Mouse (Mus musculus) brain, embryonic 14.5 days (tissue): ENCODE measurements around the gene Kif4. TPM values are rescaled to one million over a fixed set of nuclear protein-coding genes. Genes with fewer than 3 reads are reported as not detected.

Source experiments
- DNase-seq: peaks from one replicate; pipeline ENCODE4 v3.0.0-alpha.2; 2011; ENCODE audit warnings: low read depth
- CTCF ChIP-seq: fragments of 200-500 bp; IDR thresholded peaks from 2 replicates; pipeline ENCODE4 v1.5.1; 2012; ENCODE audit warnings: inconsistent platforms, mild to moderate bottlenecking, moderate library complexity, borderline replicate concordance; ENCODE audit not compliant: insufficient read depth, insufficient read length; ENCODE audit errors: extremely low read depth
- POLR2A ChIP-seq: fragments of 200-500 bp; IDR thresholded peaks from 2 replicates; pipeline ENCODE4 v1.6.1; 2012; ENCODE audit warnings: mild to moderate bottlenecking, inconsistent platforms, borderline replicate concordance; ENCODE audit not compliant: poor library complexity, insufficient read depth, insufficient read length, severe bottlenecking; ENCODE audit errors: extremely low read depth
- polyA plus RNA-seq: library from polyadenylated mRNA; depleted of rRNA; stranded (reverse); fragments of >200 nt; gene quantifications from 2 replicates; pipeline ENCODE4 v1.2.3, GENCODE M21; 2012; rRNA removed

The Kif4 gene
- polyA plus RNA-seq, result 7.9 and 11.2 TPM in 2 replicates

DNA sequence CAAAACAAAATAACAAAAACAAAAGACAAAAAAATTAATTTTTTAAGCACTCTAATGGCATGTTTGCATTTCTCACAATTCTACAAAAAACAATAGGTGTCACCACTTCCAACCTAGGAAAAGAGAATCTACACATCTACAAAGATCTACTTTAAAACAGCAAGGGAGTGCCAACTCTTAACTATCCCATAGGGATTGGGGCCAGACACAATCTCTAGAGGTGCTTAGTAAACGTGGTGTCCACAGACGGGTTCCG, at the start of gene Kif4:
Kif4 (plus strand) TSS at position 192 of the 256 bp plus-strand sequence.
- TF ChIP-seq CTCF, result no peak
- TF ChIP-seq POLR2A, result no peak

GRCm38 (mm10) chrX:100594791-100595190, 30.7 kb upstream of the Kif4 start, which contains the start of gene P2ry4:
Gene P2ry4, minus strand, starts transcription at chrX:100594869.
- no peak for DNase-seq

More for the DNA sequence above, at the start of gene Kif4:
- DNase-seq, result no peak

GRCm38 (mm10) chrX:100597439-100597838, 28.1 kb upstream of the Kif4 start:
- peak; percentile 51; the same call in 1 of the 2 replicates for TF ChIP-seq CTCF
- TF ChIP-seq POLR2A, result no peak
- DNase-seq, result peak; percentile 59

More at GRCm38 (mm10) chrX:100594791-100595190, 30.7 kb upstream of the Kif4 start, which contains the start of gene P2ry4:
- TF ChIP-seq CTCF, result no peak
- no peak for TF ChIP-seq POLR2A

DNA sequence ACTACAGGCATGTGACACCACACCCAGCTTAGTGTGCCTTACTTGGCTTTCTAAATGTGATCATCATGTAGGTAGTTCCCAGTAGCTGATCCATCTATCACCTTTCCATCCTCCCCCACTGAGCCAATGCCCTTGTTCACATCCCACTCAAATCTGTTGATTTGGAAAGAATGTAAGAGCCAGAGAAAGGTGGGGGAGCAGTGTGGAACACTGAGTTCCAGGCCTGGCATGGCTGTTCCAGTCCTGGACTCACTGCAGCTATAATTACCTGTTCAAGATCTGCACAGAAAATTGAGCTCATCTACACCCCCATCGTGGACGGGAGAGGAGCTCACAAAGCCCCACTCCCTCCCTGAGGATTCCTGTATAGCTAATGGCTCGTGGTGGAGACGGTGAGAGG, 25.8 kb upstream of the Kif4 start:
- no peak for DNase-seq
- no peak for TF ChIP-seq POLR2A
- no peak for TF ChIP-seq CTCF

DNA sequence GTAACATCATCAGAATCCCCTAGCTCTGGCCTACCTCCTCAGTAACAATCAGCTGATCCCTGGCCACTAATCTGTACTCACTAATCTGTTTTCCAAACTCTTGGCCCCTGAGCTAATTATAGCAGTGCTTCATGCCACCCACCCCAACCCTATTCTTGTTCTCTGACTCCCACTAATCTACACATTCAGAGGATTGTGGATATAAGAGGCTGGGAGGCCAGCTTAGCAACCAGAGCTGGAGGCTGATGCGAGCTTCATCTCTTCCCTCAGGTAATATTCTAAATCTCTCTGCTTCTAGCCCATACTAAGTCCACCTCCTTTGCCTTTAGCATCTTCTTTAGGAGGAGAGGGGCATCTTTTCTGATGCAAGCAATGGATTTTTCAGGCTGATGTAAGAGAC, 20.2 kb upstream of the Kif4 start, which contains the start of gene Arr3:
Arr3 (plus strand) TSS at position 184 of the 400 bp plus-strand sequence.
- TF ChIP-seq CTCF (no peak), POLR2A (no peak)
- no peak for DNase-seq

DNA sequence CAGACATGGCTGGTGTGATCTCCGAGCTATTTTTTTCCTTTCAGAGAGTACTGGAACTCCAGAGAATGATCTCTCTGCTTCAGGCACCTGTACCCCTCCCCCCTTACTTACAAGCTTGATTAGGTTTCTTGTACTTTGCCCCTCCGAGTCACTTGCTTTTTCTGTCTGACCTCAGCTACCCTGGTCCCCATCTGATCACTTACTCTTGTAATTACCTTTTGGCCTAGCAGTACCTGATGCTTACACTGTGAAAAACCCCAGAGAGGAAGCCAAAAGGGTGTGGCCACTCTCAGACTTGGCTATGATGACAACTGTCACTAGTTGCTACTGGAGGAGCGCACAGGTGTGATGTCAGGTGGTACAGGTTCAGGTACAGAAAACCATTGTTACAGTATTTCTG, 7.0 kb upstream of the Kif4 start:
- no peak for TF ChIP-seq CTCF
- no peak for TF ChIP-seq POLR2A
- no peak for DNase-seq

- peak; percentile 30 for DNase-seq
These were observed 4.2 kb upstream of the Kif4 start for GRCm38 (mm10) chrX:100621366-100621765.

GRCm38 (mm10) chrX:100624242-100624641, 1.3 kb upstream of the Kif4 start:
- no peak for DNase-seq
- no peak for TF ChIP-seq POLR2A
- TF ChIP-seq CTCF, result no peak

More at GRCm38 (mm10) chrX:100621366-100621765, 4.2 kb upstream of the Kif4 start:
- TF ChIP-seq POLR2A (no peak), CTCF (no peak)

- DNase-seq, result peak; percentile 1
- no peak for TF ChIP-seq CTCF
- no peak for TF ChIP-seq POLR2A
These were observed 391 bp upstream of the Kif4 start for GRCm38 (mm10) chrX:100625146-100625545.

- peak; percentile 98 for DNase-seq
- TF ChIP-seq CTCF (no peak), POLR2A (peak; percentile 17; the same call in 1 of the 2 replicates)
These were observed 561 bp downstream of the Kif4 start, which contains the start of gene Pdzd11 for GRCm38 (mm10) chrX:100625802-100626793. Gene Pdzd11, minus strand, starts transcription at chrX:100626568.

DNA sequence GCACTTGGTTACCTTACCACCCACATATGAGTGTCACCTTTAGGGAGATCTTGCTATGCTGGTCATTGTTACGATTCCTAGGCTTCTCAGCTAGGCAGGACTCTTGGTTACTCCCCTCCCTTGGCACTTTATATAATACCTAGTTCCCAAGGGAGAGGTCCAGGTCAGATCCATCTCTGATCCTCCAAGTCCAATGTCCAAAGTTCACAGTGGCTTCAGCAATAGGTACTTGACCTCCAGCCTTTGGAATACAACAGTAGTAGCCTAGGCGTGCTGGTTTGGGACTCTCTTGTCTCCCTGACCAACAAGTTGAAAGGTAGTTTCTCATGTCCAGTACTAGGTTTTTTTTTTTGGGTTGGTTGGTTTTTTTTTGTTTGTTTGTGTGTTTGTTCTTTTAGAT, 3.5 kb downstream of the Kif4 start:
- no peak for DNase-seq
- TF ChIP-seq CTCF (no peak), POLR2A (no peak)
